ENCODE assay signal across 10 mouse cellular contexts in genomic region chr10:42457557-42458191, GRCm38 (mm10). TPM values are rescaled to one million over a fixed set of nuclear protein-coding genes. Genes with fewer than 3 reads are reported as not detected.
DNase-seq lines count a peak whose midpoint lies in the region; ATAC-seq lines count a peak whose summit lies in the region.
"Had no signal": no experiment of that assay in that cellular context is flagged by ENCODE, and none has a peak within 500 bp of the region (broad histone marks: within the 10 kb centered on the region; RNA-seq: fewer than 3 reads in every experiment).

No protein-coding gene starts in this region.

- peaks cover 33% of the 10 kb centered on the region for H3K4me1 ChIP-seq in heart, embryonic 12.5 days (replicated peaks)

- peak; percentile 11 for DNase-seq in urinary bladder, postnatal 14 days (ENCODE audit: low spot score)
- no peak for DNase-seq in urinary bladder, postnatal 25 days (ENCODE audit: low spot score)
- DNase-seq in kidney, postnatal 25 days: peak; percentile 75 to 87
- DNase-seq in right cerebral cortex, postnatal 4 days: no peak
- DNase-seq in thymus, postnatal 4 days: no peak
- DNase-seq in frontal cortex, postnatal 14 days (ENCODE audit: low spot score in 2 of 2): no peak
- no peak for DNase-seq in layer of hippocampus, postnatal 25 days (ENCODE audit: extremely low spot score in 1 of 2, low spot score in 1 of 2)

- peaks cover 29% of the 10 kb centered on the region for H3K36me3 ChIP-seq in heart, embryonic 12.5 days

- no peak overlapping the region for H3K4me2 ChIP-seq in heart, embryonic 12.5 days

- no peak overlapping the region for H3K4me3 ChIP-seq in heart, embryonic 12.5 days
- H3K4me3 ChIP-seq: erythroblast, embryonic 14.5 days had no signal

- H3K27ac ChIP-seq in heart, embryonic 12.5 days (ENCODE audit: poor library complexity, severe bottlenecking): peak overlapping the region; percentile 85
- H3K27ac ChIP-seq: liver, embryonic 14.5 days had no signal

- no peaks in the 10 kb centered on the region for H3K27me3 ChIP-seq in heart, embryonic 12.5 days (replicated peaks)

- no peak overlapping the region; the same call in 1 of the 2 replicates for H3K9ac ChIP-seq in heart, embryonic 12.5 days
- H3K9ac ChIP-seq: liver, embryonic 14.5 days had no signal

- peaks cover 13% of the 10 kb centered on the region; the same call in 1 of the 2 replicates for H3K9me3 ChIP-seq in heart, embryonic 12.5 days (replicated peaks)

- 51% methylated on average over 9 of the region's 9 CpGs for WGBS in heart, embryonic 12.5 days

- ATAC-seq in heart, embryonic 12.5 days (ENCODE audit: insufficient number of reproducible peaks, low FRiP score): peak; percentile 85

RNA-seq across cellular contexts. Expression of gene Afg1l, which starts 20.7 kb away (rescaled TPM):
- 13.5 and 14.1 TPM in 2 replicates for polyA plus RNA-seq in heart, embryonic 12.5 days (2016; fragmentation: Nextera tagmentation; extraction: Ambion mirVana)
- total RNA-seq in layer of hippocampus, postnatal 25 days (2021): 10 to 100 TPM; 12.3 to 15.2 TPM

RNA-seq across cellular contexts. Expression of gene Snx3, which starts 44.2 kb away (rescaled TPM):
- 353 and 382 TPM in 2 replicates for polyA plus RNA-seq in heart, embryonic 12.5 days (2016; fragmentation: Nextera tagmentation; extraction: Ambion mirVana)
- 100 to 1,000 TPM; 195 to 223 TPM for total RNA-seq in layer of hippocampus, postnatal 25 days (2021)

Comparison
In these comparisons a context has a peak if more than half of its experiments do, and no peak if none do; other contexts are left out.
1. DNase-seq: peak in urinary bladder, postnatal 14 days (single experiment) and kidney, postnatal 25 days (2 of 2); none in urinary bladder, postnatal 25 days (single experiment), right cerebral cortex, postnatal 4 days (single experiment), thymus, postnatal 4 days (single experiment), frontal cortex, postnatal 14 days (0 of 2) and layer of hippocampus, postnatal 25 days (0 of 2).